Mouse (Mus musculus): ENCODE results near the gene Hist1h4a.
"Not testable (repeated sequence)": the region's sequence is repeated elsewhere in the genome, so short reads cannot be mapped to it uniquely, and the experiment has no call there.

Gene Hist1h4a

GRCm38 (mm10) chr13:23760972-23761864 is at the start of gene Hist1h4a:
Hist1h4a (minus strand) TSS chr13:23761230.
- DNase-seq (ENCODE audit: low spot score in 2 of 2) = peak; percentile 96 to 97

- DNase-seq (ENCODE audit: low spot score in 2 of 2) = no peak
Observed at GRCm38 (mm10) chr13:23806422-23807052, 45.5 kb upstream of the Hist1h4a start, which contains the start of gene Slc17a2. Slc17a2 (plus strand) TSS chr13:23806993.

- no peak for DNase-seq (ENCODE audit: low spot score in 2 of 2)
Observed at GRCm38 (mm10) chr13:23804532-23804931, 43.5 kb upstream of the Hist1h4a start.

GRCm38 (mm10) chr13:23799405-23799804 is 38.4 kb upstream of the Hist1h4a start:
- DNase-seq (ENCODE audit: low spot score in 2 of 2) = peak; percentile 33 to 45

GRCm38 (mm10) chr13:23792520-23792919 is 31.5 kb upstream of the Hist1h4a start:
- DNase-seq (ENCODE audit: low spot score in 2 of 2) = peak; percentile 30 to 40

- DNase-seq (ENCODE audit: low spot score in 2 of 2) = no peak
Observed at GRCm38 (mm10) chr13:23779025-23779424, 18.0 kb upstream of the Hist1h4a start.

- no peak for DNase-seq (ENCODE audit: low spot score in 2 of 2)
Observed at GRCm38 (mm10) chr13:23778339-23778738, 17.3 kb upstream of the Hist1h4a start.

GRCm38 (mm10) chr13:23772561-23773313 is 11.7 kb upstream of the Hist1h4a start:
- peak; percentile 16 to 44 for DNase-seq (ENCODE audit: low spot score in 2 of 2)

GRCm38 (mm10) chr13:23769613-23770012 is 8.6 kb upstream of the Hist1h4a start, which contains the start of gene Trim38:
Trim38 (plus strand) TSS chr13:23769913.
- not testable (repeated sequence) for DNase-seq (ENCODE audit: low spot score in 2 of 2)

- no peak for DNase-seq (ENCODE audit: low spot score in 2 of 2)
Observed at GRCm38 (mm10) chr13:23768834-23769397, 7.9 kb upstream of the Hist1h4a start.

- DNase-seq (ENCODE audit: low spot score in 2 of 2) = no peak
Observed at GRCm38 (mm10) chr13:23766772-23767171, 5.7 kb upstream of the Hist1h4a start.

- no peak for DNase-seq (ENCODE audit: low spot score in 2 of 2)
Observed at GRCm38 (mm10) chr13:23765172-23765513, 4.1 kb upstream of the Hist1h4a start.

GRCm38 (mm10) chr13:23764324-23765171 is 3.5 kb upstream of the Hist1h4a start:
- DNase-seq (ENCODE audit: low spot score in 2 of 2) = no peak

- peak; percentile 88 to 90 for DNase-seq (ENCODE audit: low spot score in 2 of 2)
Observed at GRCm38 (mm10) chr13:23763586-23764323, 2.7 kb upstream of the Hist1h4a start, which contains the start of gene Hist1h1a. Hist1h1a (plus strand) TSS chr13:23763666.

GRCm38 (mm10) chr13:23763242-23763585 is 2.2 kb upstream of the Hist1h4a start:
- DNase-seq (ENCODE audit: low spot score in 2 of 2) = no peak

- DNase-seq (ENCODE audit: low spot score in 2 of 2) = peak; percentile 72 to 83
Observed at GRCm38 (mm10) chr13:23761871-23762821, 1.1 kb upstream of the Hist1h4a start, which contains the start of gene Hist1h3a. Hist1h3a (minus strand) TSS chr13:23762386.

GRCm38 (mm10) chr13:23760240-23760971 is 624 bp downstream of the Hist1h4a start:
- DNase-seq (ENCODE audit: low spot score in 2 of 2) = no peak

GRCm38 (mm10) chr13:23759916-23760239 is 1.2 kb downstream of the Hist1h4a start:
- DNase-seq (ENCODE audit: low spot score in 2 of 2) = no peak

All from spleen, postnatal 36 days (tissue).